10 mouse cellular contexts compared by ENCODE assay signal in the genomic region with DNA sequence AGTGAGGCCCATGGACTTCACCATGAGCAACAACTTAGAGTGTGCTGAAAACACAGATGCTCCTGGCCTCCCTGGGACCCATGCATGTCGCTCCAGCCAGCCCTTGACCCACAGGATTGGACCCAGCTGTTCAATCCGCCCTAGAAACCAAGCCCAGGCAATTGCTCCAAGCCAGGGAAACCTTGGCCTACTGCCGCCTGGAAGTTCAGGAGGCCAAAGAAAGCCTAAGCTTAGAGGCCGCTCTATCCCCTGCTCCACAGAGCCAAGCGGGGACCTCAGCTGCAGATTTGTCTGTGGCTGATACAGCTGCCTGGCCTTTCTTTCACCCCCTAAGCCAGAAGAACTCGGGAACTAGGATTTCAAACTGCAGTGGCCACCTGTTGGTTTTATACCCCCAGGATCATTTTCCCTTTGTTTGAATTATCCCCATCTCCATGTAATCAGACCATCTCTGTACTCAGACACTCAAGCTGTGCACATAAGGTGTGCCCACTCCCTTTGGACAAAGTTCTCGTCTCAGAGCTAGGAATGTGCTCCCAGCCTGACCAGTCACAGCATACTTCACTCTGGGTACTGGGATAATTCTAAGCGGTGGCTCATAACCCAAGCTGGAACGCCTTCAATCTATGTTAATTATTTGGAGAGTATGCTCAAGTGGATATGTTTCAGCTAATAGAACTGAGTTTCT. TPM values are rescaled to one million over a fixed set of nuclear protein-coding genes. Genes with fewer than 3 reads are reported as not detected.
DNase-seq lines count a peak whose midpoint lies in the region; ATAC-seq lines count a peak whose summit lies in the region.
"Had no signal": no experiment of that assay in that cellular context is flagged by ENCODE, and none has a peak within 500 bp of the region (broad histone marks: within the 10 kb centered on the region; RNA-seq: fewer than 3 reads in every experiment).

No protein-coding gene starts in this region.

- H3K27ac ChIP-seq in limb, embryonic 12.5 days: no peak overlapping the region
- H3K27ac ChIP-seq in limb, embryonic 10.5 days: no peak overlapping the region
- no peak overlapping the region for H3K27ac ChIP-seq in midbrain, embryonic 11.5 days (ENCODE audit: low read depth, low read length)

- peak; percentile 59 for ATAC-seq in limb, embryonic 12.5 days (ENCODE audit: insufficient number of reproducible peaks, insufficient read depth, low FRiP score, low TSS enrichment, low read depth)
- ATAC-seq in midbrain, embryonic 11.5 days (ENCODE audit: low FRiP score): no peak
- ATAC-seq: hindbrain, embryonic 16.5 days had no signal

- H3K4me3 ChIP-seq in limb, embryonic 12.5 days (replicated peaks): no peak overlapping the region
- H3K4me3 ChIP-seq in limb, embryonic 10.5 days: no peak overlapping the region
- H3K4me3 ChIP-seq in midbrain, embryonic 11.5 days (ENCODE audit: low read depth, low read length): no peak overlapping the region

- H3K36me3 ChIP-seq in limb, embryonic 12.5 days: no peaks in the 10 kb centered on the region
- H3K36me3 ChIP-seq in limb, embryonic 10.5 days: no peaks in the 10 kb centered on the region
- H3K36me3 ChIP-seq in midbrain, embryonic 11.5 days (ENCODE audit: control insufficient read depth, insufficient read depth, low read length): no peaks in the 10 kb centered on the region

- H3K9me3 ChIP-seq in limb, embryonic 12.5 days: no peaks in the 10 kb centered on the region
- H3K9me3 ChIP-seq in limb, embryonic 10.5 days (replicated peaks): no peaks in the 10 kb centered on the region
- H3K9me3 ChIP-seq in midbrain, embryonic 11.5 days (ENCODE audit: control insufficient read depth, low read length): no peaks in the 10 kb centered on the region

- peaks cover 8% of the 10 kb centered on the region; the same call in 1 of the 2 replicates for H3K4me1 ChIP-seq in limb, embryonic 12.5 days (replicated peaks)
- 0 out of 2 replicates have a peak, but pooled peaks cover 4% of the 10 kb centered on the region for H3K4me1 ChIP-seq in limb, embryonic 10.5 days
- H3K4me1 ChIP-seq in midbrain, embryonic 11.5 days (ENCODE audit: control insufficient read depth, insufficient read depth, low read length): no peaks in the 10 kb centered on the region

- no peaks in the 10 kb centered on the region for H3K27me3 ChIP-seq in limb, embryonic 12.5 days
- no peaks in the 10 kb centered on the region for H3K27me3 ChIP-seq in limb, embryonic 10.5 days (ENCODE audit: low read depth, poor library complexity, severe bottlenecking)
- H3K27me3 ChIP-seq in midbrain, embryonic 11.5 days (ENCODE audit: control insufficient read depth, insufficient read depth, low read length): no peaks in the 10 kb centered on the region

- WGBS in limb, embryonic 12.5 days: 83% methylated on average over 9 of the region's 9 CpGs
- 86% methylated on average over 9 of the region's 9 CpGs for WGBS in limb, embryonic 10.5 days
- WGBS in midbrain, embryonic 11.5 days: 84% methylated on average over 9 of the region's 9 CpGs

- H3K9ac ChIP-seq in limb, embryonic 12.5 days (replicated peaks): no peak overlapping the region
- no peak overlapping the region for H3K9ac ChIP-seq in midbrain, embryonic 11.5 days (ENCODE audit: low read length)

- H3K4me2 ChIP-seq in limb, embryonic 12.5 days: no peak overlapping the region
- no peak overlapping the region for H3K4me2 ChIP-seq in midbrain, embryonic 11.5 days

- DNase-seq in limb, embryonic 10.5 days (ENCODE audit: low spot score): no peak
- peak; percentile 46 to 80 for DNase-seq in gastrocnemius, postnatal 4 days (ENCODE audit: low spot score in 2 of 2)
- peak; percentile 61 to 76 for DNase-seq in kidney, postnatal 25 days
- peak; percentile 42 for DNase-seq in ovary, postnatal 36 days (ENCODE audit: low spot score)
- DNase-seq in frontal cortex, adult 2 months (ENCODE audit: extremely low spot score in 1 of 2, low spot score in 1 of 2): no peak
- no peak for DNase-seq in cerebellum, postnatal 36 days
- DNase-seq in midbrain, embryonic 11.5 days (ENCODE audit: low spot score, missing footprints): no peak
- DNase-seq: thymus, postnatal 36 days had no signal

RNA-seq across cellular contexts. Expression of a gene that starts 10.1 kb away (rescaled TPM):
- polyA plus RNA-seq in limb, embryonic 12.5 days (2016; fragmentation: Nextera tagmentation; extraction: Ambion mirVana): 3.4 and 4.8 TPM in 2 replicates
- 2.0 and 2.4 TPM in 2 replicates for polyA plus RNA-seq in limb, embryonic 10.5 days (2016; fragmentation: Nextera tagmentation; extraction: Ambion mirVana)
- total RNA-seq in gastrocnemius, postnatal 4 days (2021): 1 to 10 TPM; 5.2 to 5.6 TPM
- 7.3 and 9.8 TPM in 2 replicates for polyA plus RNA-seq in frontal cortex, adult 2 months (2012; rRNA removed)
- 3.3 and 4.6 TPM in 2 replicates for polyA plus RNA-seq in midbrain, embryonic 11.5 days (2014; fragmentation: Nextera tagmentation; extraction: Ambion mirVana)

Comparison
In these comparisons a context has a peak if more than half of its experiments do, and no peak if none do; other contexts are left out.
1. DNase-seq: peak in gastrocnemius, postnatal 4 days (2 of 2), kidney, postnatal 25 days (2 of 2) and ovary, postnatal 36 days (single experiment); none in limb, embryonic 10.5 days (single experiment), frontal cortex, adult 2 months (0 of 2), cerebellum, postnatal 36 days (0 of 2) and midbrain, embryonic 11.5 days (single experiment).